16 mouse cellular contexts compared by ENCODE assay signal in genomic region chr14:90447971-90448370, GRCm38 (mm10).
"Had no signal": no experiment of that assay in that cellular context is flagged by ENCODE, and none has a peak within 500 bp of the region (broad histone marks: within the 10 kb centered on the region; RNA-seq: fewer than 3 reads in every experiment).

No protein-coding gene starts in this region.

- H3K36me3 ChIP-seq: neural tube, embryonic 12.5 days; neural tube, embryonic 13.5 days; neural tube, embryonic 15.5 days; stomach, embryonic 15.5 days had no signal

- H3K9me3 ChIP-seq: neural tube, embryonic 12.5 days; neural tube, embryonic 13.5 days; neural tube, embryonic 15.5 days; stomach, embryonic 15.5 days had no signal

- DNase-seq: retina, postnatal 1 day; right cerebral cortex, adult 18-20 months; right cerebral cortex, postnatal 14 days; right cerebral cortex, postnatal 25 days; right cerebral cortex, postnatal 4 days; spleen, adult 18-20 months; thymus, adult 18-20 months; thymus, adult 2 months; thymus, postnatal 14 days; thymus, postnatal 25 days; thymus, postnatal 36 days had no signal

- H3K27ac ChIP-seq: neural tube, embryonic 12.5 days; neural tube, embryonic 13.5 days; neural tube, embryonic 15.5 days; stomach, embryonic 15.5 days; stomach, postnatal 0 days had no signal

- H3K9ac ChIP-seq: neural tube, embryonic 12.5 days; neural tube, embryonic 13.5 days; neural tube, embryonic 15.5 days; stomach, embryonic 15.5 days had no signal

- H3K4me2 ChIP-seq: neural tube, embryonic 12.5 days; neural tube, embryonic 13.5 days; neural tube, embryonic 15.5 days; stomach, embryonic 15.5 days had no signal

- H3K4me1 ChIP-seq: neural tube, embryonic 12.5 days; neural tube, embryonic 13.5 days; neural tube, embryonic 15.5 days; stomach, embryonic 15.5 days had no signal

- H3K4me3 ChIP-seq: neural tube, embryonic 12.5 days; neural tube, embryonic 13.5 days; neural tube, embryonic 15.5 days; stomach, embryonic 15.5 days had no signal

- H3K27me3 ChIP-seq: neural tube, embryonic 12.5 days; neural tube, embryonic 13.5 days; neural tube, embryonic 15.5 days; stomach, embryonic 15.5 days had no signal
